Mouse (Mus musculus) cerebral cortex, adult 2 months (tissue): ENCODE data around the gene Atxn1.

ENCODE experiments used
- WGBS: fragments of 180-500 bp; shearing (Covaris S2); methylation state at CpG from one replicate; pipeline ENCODE4 v1.1.7; 2018; 5-methylcytosine and 5-hydroxymethylcytosine counted together

The Atxn1 gene

DNA sequence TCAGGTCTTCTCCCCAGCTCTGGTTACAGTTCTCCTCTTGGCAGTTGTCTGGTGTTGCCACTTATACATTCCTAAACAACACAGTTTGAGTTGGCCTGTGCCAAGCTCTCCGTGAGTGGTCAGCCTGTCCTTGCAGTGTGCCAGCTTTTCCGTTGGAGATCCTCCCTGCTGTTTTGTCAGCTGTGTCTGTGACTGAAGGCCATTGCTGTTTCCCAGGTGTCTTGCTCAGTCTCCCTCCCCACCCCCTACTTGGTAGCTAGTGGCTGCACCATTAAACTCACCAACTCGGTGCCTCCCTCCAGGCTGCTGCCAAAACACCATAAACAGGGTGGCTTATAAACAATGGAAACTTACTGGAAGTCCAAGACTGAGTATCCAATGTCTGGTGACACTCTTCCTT, 440.5 kb downstream of the Atxn1 start:
- WGBS: 57% methylated on average over 3 of the region's 3 CpGs

DNA sequence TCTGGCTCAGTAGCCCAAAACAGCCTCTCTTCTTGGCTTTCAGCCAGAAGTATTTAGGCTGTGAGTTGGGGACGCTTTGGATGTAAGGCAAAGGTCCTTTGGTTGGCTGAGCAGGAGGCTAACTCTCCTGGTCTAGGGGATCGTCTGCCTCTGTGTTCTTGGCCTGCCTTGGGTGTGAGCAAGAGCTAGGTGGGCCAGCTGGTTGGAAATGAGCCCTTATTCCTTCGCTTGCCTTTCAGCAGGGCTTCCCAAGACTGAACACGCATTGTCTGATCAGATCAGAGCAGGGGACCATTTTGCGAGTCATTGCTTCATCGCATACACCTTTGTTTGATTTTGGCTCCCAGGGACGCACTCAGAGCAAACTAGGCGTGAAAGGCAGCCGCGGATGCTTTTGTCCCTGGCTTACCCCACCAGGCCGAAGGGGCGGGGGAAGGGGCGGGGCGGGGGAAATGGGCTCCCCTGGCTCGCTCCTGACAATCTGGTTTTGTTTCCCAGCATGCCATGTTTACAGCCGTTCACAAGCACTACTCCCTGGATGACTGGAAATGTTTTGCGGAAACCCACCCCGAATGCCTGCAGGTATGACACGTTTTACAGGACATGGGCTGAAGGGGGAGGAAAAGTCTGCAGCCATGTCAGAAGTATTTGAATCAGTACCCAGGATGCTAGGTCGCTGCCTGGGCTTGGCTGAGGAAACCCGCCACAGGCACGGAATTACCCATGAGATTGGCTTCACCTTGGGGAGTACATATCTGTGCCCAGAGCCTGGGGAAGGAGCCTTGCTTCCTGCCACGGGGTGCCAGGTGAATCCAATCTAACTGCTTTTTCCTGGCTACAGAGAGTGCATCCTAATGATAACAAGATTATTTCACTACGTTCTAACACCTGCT, 448.1 kb downstream of the Atxn1 start:
- 36% methylated on average over 24 of the region's 24 CpGs for WGBS

DNA sequence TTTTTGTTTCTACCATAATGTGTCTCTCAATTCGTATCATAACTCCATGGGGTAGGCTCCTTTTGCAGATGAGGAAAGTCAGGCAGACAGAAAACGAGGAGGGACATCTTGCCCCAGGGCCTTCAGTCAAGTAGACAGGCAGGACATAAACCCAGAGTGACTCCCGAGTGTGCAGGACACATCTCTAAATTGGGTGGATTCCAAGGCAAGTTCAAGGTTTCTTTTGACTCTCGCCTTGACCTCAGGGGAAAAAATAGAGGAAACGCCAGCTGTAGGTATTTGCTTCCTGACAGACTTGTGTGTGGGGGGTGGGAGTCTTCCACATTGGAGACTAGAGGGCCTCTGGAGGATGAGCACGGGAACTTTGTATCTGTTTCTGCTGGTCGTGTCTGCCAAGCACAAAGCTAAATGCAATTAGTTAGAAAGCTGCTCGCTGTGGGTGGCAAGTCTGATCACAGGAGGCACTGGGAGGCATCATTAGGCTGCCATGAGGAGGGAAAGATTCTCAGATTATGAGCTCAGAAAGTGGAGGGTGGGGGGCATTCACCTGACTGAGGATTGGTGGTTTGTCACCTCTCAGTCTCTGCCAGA, 449.9 kb downstream of the Atxn1 start:
- 65% methylated on average over 8 of the region's 8 CpGs for WGBS

DNA sequence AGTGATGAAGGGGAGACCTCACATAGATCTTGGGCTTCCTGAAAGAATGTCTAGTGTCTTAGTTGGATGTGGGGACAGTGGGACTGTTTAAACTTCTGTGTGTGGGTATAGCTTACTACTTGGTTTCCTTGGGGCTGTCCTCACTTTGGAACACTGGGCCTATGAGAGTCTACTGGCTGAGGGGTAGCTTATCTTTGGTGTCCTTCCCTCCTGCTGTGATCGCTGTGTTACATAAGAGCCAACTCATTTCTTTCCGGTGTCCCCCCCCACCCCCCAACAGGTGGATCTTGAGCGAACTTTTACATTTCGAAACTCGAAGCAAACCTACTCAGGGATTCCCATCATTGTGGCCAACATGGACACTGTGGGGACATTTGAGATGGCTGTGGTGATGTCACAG, 450.7 kb downstream of the Atxn1 start:
- WGBS: 94% methylated on average over 5 of the region's 5 CpGs

DNA sequence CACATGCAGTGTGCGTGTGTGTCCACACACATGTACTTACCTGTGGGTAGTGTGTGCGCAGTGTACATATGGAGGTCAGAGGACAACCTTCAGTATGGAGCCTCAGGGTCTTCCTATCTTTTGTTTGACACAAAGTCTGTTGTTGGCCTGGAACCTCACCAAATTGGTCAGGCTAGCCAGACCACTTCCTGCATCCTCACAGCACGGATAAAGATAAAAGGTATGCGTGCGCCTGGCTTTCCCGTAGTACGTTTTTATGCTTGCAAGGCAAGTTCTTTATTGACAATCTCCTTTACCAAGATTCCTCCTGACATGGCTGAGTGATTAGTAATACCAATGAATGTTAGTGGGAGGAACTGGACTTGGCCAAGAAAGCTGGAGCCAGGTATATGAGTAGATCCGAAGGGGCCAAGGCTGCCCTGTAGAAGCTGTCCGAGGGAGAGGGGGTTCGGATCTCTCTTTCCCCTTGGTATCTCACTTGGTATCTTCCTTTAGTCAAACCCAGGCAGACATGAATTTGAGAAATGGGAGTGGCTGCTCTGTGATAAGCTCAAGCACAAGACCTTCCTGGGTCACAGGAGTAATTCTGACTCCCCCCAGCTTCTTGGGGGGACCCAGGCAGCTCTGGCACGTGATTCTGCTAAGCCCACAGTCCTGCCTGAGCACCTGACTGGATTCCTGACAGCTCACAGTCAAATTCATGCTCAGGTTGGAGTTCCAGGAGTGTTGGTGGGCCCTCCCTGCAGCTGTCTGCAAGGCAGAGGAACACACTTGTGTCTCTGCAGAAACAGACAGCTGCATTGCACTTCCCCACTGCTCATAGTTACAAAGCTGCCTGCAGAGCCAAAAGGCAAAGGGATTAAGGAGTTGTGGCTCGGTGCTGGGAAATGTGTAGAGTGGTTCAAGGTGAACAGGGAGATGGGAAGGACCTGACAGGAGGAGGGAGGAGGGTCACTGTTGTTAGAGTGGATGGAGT, 451.5 kb downstream of the Atxn1 start:
- 85% methylated on average over 12 of the region's 12 CpGs for WGBS

DNA sequence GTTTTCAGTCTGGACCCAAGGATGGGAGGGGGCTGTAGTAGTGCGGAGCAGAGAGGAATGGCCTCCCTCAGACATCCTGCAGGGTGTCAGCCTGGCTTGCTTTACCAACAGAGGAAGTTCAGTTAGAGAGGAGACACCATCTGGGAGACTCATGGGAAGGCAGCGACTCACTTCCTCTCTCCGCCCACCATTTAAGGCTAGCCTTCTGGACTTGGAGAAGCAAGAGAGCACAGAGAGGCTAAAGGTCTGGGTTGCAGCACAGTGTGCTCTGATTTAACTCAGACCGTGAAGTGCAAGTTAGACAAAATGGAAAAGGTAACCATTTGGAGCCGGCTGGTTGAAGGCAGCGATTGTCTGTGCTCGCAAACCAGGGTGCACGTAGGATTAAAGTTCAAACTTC, 452.3 kb downstream of the Atxn1 start:
- WGBS: 76% methylated on average over 8 of the region's 8 CpGs

DNA sequence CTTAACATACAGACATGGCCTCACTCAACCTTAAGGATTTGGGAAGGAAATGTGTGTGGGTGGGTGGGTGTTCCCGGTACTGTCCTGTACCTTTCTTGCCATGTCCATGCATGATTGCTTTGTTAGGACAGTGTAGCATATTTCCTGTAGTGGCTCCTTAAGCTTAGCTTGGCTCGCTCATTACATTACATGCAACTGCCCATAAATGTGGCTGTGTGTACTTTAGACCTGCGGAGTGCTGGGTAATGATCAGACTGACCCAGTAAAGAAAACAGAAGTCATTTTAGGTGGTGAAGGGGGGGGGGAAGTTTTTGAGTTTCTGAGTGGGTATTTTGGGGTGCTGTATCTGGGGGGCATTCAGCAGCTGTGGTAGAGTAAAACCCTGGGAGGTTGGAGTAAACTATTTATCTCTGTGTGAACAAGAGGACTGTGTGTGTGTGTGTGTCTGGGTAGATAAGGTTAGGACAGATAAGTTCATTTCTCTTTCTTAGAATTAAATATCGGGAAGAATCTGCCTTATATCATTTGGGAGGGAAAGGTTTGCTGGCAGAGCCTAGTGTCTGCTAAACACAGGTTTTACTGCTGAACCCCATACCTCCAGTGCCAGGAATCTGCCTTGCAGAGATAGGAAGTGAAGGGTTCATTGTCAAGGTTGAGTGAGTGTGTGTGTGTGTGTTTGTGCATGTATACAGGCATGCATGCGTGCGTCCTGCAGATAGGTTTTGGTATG, 452.9 kb downstream of the Atxn1 start:
- WGBS: 84% methylated on average over 6 of the region's 6 CpGs

DNA sequence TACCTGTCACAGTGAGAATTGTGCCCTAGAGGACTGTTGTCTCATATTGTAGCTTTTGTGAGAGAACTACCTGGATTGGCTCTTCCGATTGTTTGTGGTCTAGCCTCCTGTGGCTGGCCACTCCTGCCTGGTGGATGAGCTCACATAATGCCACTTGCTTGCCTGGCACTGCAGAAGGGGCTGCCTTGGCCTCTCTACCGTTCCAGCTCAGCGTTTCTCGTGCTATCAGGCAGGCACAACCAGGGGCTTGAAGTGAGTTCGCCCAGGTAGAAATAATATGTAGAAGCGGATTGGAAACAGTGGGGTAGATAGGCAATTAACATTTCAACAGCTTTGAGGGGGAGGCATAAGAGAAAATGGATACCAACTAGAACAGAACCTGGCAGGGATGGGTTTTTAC, 455.4 kb downstream of the Atxn1 start:
- 66% methylated on average over 6 of the region's 6 CpGs for WGBS

DNA sequence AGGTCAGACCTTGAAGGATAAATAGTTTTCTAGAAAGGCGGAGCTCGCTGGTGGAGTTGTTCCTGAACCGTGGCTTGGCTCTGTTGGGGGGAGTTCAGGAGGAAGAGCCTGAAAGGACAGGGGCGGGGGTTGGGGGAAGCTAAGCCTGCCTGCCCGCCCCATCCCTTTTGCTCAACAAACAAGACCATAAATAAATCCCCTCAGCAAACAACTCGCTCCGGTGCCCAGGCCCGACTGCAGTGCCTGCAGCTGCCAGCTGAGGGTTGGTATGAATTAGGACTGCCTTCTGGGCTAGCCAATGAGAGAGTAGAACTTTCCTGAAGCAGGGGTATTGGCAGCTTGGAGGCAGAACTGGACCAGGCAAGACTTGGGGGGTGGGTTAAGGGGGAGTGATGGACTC, 456.3 kb downstream of the Atxn1 start:
- 7% methylated on average over 8 of the region's 8 CpGs for WGBS

DNA sequence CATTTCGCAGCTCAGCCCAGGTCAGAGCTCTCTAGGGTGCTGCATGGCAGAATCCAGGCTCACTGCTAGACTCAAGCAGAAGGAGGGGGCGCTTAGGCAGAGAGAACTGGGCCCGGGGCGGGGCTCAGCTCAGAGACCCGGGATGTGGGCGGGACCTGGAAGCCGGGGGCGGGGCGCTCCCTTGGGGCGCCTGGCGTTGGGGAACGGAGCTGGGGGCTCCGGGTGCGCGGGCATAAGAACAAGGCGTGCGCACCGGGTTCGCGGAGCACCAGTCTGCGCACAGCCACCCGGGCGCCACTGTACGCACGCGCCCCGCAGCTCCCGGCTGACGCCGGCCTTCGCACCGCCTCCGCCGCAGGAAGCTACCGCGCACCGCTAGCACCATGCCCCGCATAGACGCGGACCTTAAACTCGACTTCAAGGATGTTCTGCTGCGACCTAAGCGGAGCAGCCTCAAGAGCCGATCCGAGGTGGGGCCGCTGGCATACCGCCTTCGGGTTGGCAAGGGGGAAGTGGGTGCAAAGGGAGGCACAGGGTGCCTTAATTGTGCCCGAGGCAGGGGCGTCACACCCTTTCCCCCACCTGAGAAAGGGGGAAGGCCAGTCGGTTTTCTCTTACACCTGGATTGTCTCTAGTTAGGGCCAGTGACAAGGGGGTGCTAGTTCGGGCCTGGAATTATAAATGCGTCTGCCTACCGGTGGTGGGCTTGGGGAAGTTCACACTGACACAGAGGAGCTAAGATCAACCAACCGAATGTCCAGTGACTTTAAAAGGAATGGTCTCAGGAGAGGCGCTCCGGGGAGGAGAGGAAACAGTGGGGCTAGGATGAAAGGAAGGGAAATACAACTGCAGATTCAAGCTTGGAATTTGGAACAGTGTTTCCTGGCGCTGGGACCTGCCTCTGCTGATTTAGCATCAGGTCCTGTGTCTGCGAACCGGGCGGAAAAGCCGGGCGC, 457.3 kb downstream of the Atxn1 start, which contains the start of gene Gmpr:
Gene Gmpr, plus strand, starts transcription at position 171 of the 956 bp plus-strand sequence.
- WGBS: 1% methylated on average over 62 of the region's 63 CpGs

DNA sequence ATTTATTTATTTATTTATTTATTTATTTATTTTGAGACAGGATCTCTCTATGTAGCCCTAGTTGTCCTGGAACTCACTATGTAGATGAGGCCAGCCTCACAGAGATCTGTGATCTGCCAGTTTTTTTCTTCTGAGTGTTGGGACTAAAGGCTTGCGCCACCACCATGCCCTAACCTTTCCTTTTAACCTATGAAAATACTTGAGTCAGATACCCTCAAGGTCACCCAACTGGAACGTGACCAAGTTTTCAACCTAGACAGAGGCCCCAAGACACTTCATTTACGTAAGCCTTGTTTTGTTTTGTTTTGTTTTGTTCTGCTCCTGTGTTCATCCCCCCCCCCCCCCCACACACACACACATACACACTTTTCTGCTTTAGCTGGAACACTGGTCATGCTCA, 459.3 kb downstream of the Atxn1 start:
- WGBS: 93% methylated on average over 3 of the region's 3 CpGs

GRCm38 (mm10) chr13:45502791-45503190, 462.0 kb downstream of the Atxn1 start:
- WGBS: 95% methylated on average over 5 of the region's 5 CpGs

- WGBS: 85% methylated on average over 3 of the region's 3 CpGs
These were observed 464.9 kb downstream of the Atxn1 start for GRCm38 (mm10) chr13:45499906-45500305.
